ENCODE assay signal across 27 mouse cellular contexts in genomic region chr15:91738808-91739207, GRCm38 (mm10).
"Had no signal": no experiment of that assay in that cellular context is flagged by ENCODE, and none has a peak within 500 bp of the region (broad histone marks: within the 10 kb centered on the region; RNA-seq: fewer than 3 reads in every experiment).

No protein-coding gene starts in this region.

- H3K36me3 ChIP-seq: heart, embryonic 10.5 days; intestine, embryonic 15.5 days; limb, embryonic 10.5 days; limb, embryonic 12.5 days; liver, embryonic 13.5 days; liver, embryonic 15.5 days had no signal

- DNase-seq: gastrocnemius, adult 2 months; gastrocnemius, postnatal 10 days; gastrocnemius, postnatal 25 days; heart, adult 18-20 months; heart, postnatal 14 days; heart, postnatal 36 days; kidney, adult 18-20 months; kidney, adult 8-10 months; kidney, postnatal 10 days; kidney, postnatal 25 days; kidney, postnatal 4 days; liver; liver, embryonic 13.5 days had no signal

- H3K27ac ChIP-seq: gastrocnemius, adult 2 months; heart, embryonic 10.5 days; heart, embryonic 13.5 days; heart, embryonic 15.5 days; hindbrain, embryonic 14.5 days; intestine, embryonic 15.5 days; layer of hippocampus, adult 2 months; left cerebral cortex, adult 2 months; limb, embryonic 10.5 days; limb, embryonic 12.5 days; liver, embryonic 13.5 days; liver, embryonic 15.5 days had no signal

- ATAC-seq: hindbrain, embryonic 16.5 days; inflammation-experienced regulatory T-cells, adult 6 months; intestine, embryonic 15.5 days; intestine, postnatal 0 days had no signal

- H3K4me1 ChIP-seq: heart, embryonic 13.5 days; intestine, embryonic 15.5 days; limb, embryonic 10.5 days; limb, embryonic 12.5 days; liver, embryonic 13.5 days; liver, embryonic 15.5 days had no signal

- H3K4me2 ChIP-seq: heart, embryonic 13.5 days; heart, embryonic 15.5 days; hindbrain, embryonic 14.5 days; intestine, embryonic 15.5 days; limb, embryonic 12.5 days; liver, embryonic 11.5 days; liver, embryonic 13.5 days; liver, embryonic 15.5 days had no signal

- H3K9ac ChIP-seq: heart, embryonic 13.5 days; heart, embryonic 15.5 days; hindbrain, embryonic 14.5 days; intestine, embryonic 15.5 days; limb, embryonic 12.5 days; liver, embryonic 13.5 days; liver, embryonic 15.5 days had no signal

- H3K4me3 ChIP-seq: gastrocnemius, adult 2 months; heart, embryonic 10.5 days; heart, embryonic 13.5 days; heart, embryonic 15.5 days; intestine, embryonic 15.5 days; layer of hippocampus, adult 2 months; left cerebral cortex, adult 2 months; limb, embryonic 10.5 days; limb, embryonic 12.5 days; liver, embryonic 13.5 days; liver, embryonic 15.5 days had no signal

- H3K9me3 ChIP-seq: heart, embryonic 10.5 days; heart, embryonic 13.5 days; heart, embryonic 15.5 days; intestine, embryonic 15.5 days; limb, embryonic 10.5 days; limb, embryonic 12.5 days; liver, embryonic 13.5 days; liver, embryonic 15.5 days had no signal

- H3K27me3 ChIP-seq: heart, embryonic 13.5 days; heart, embryonic 15.5 days; intestine, embryonic 15.5 days; limb, embryonic 12.5 days; liver, embryonic 13.5 days; liver, embryonic 15.5 days had no signal
